Mouse (Mus musculus): Measurements from ENCODE around the gene Pigz. TPM values are rescaled to one million over a fixed set of nuclear protein-coding genes. Genes with fewer than 3 reads are reported as not detected.
A peak's percentile ranks its signal among the peaks of the same experiment; 100 is the strongest.

Gene Pigz
- polyA plus RNA-seq, 1 experiment from 2014 or later, result 1.1 TPM

DNA sequence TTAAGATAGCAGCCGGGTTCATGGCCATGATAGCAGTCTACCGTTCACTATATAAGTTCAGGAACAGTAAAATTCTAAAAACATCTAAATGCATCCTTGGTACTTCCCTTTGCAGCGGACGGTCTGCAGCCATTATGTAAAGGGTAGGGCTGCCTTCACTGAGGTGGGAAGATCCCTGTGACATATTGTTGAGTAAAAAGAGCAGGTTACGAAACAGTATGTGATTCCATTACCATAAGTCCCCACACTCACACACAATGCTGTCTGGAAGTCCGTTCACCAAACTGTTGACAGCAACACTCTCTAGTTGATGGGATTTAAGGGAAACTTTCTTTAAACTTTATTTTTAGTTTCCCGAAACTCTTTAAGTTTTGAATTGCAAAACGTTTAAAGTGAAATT lies 30.4 kb upstream of the Pigz start:
- peaks cover 4% of the 10 kb centered on the region; the same call in 1 of the 2 replicates for H3K9me3 ChIP-seq (ENCODE audit: control insufficient read depth, low read length)
- H3K9ac ChIP-seq (ENCODE audit: low read length), result no peak overlapping the region
- H3K36me3 ChIP-seq (ENCODE audit: control insufficient read depth, insufficient read depth, low read length), result no peaks in the 10 kb centered on the region
- WGBS, result 88% methylated on average over 8 of the region's 8 CpGs
- H3K4me3 ChIP-seq (ENCODE audit: low read depth, low read length), result no peak overlapping the region
- DNase-seq (ENCODE audit: low spot score), result no peak
- no peak overlapping the region for H3K4me2 ChIP-seq (ENCODE audit: low read depth, low read length, severe bottlenecking)
- ATAC-seq (replicated peaks; ENCODE audit: low FRiP score), result no peak
- H3K27me3 ChIP-seq (ENCODE audit: control insufficient read depth, insufficient read depth, low read length), result 0 out of 2 replicates have a peak, but pooled peaks cover 2% of the 10 kb centered on the region
- H3K4me1 ChIP-seq (replicated peaks; ENCODE audit: control insufficient read depth, insufficient read depth, low read length), result peaks cover 8% of the 10 kb centered on the region; the same call in 1 of the 2 replicates
- no peak overlapping the region for H3K27ac ChIP-seq (ENCODE audit: low read depth, low read length)

- Histone ChIP-seq H3K27ac (ENCODE audit: low read depth, low read length) (no peak overlapping the region), H3K4me1 (replicated peaks; ENCODE audit: control insufficient read depth, insufficient read depth, low read length) (peaks cover 8% of the 10 kb centered on the region; the same call in 1 of the 2 replicates), H3K27me3 (ENCODE audit: control insufficient read depth, insufficient read depth, low read length) (0 out of 2 replicates have a peak, but pooled peaks cover 2% of the 10 kb centered on the region), H3K4me3 (ENCODE audit: low read depth, low read length) (no peak overlapping the region), H3K9ac (ENCODE audit: low read length) (no peak overlapping the region), H3K4me2 (ENCODE audit: low read depth, low read length, severe bottlenecking) (no peak overlapping the region), H3K36me3 (ENCODE audit: control insufficient read depth, insufficient read depth, low read length) (no peaks in the 10 kb centered on the region), H3K9me3 (ENCODE audit: control insufficient read depth, low read length) (no peaks in the 10 kb centered on the region; the same call in 1 of the 2 replicates)
- DNase-seq (ENCODE audit: low spot score) (no peak), ATAC-seq (replicated peaks; ENCODE audit: low FRiP score) (no peak)
- WGBS, result 76% methylated on average over 4 of the region's 4 CpGs
Measured at GRCm38 (mm10) chr16:31905331-31905730, 28.3 kb upstream of the Pigz start.

GRCm38 (mm10) chr16:31905891-31906825 lies 27.5 kb upstream of the Pigz start:
- Histone ChIP-seq H3K9me3 (ENCODE audit: control insufficient read depth, low read length) (no peaks in the 10 kb centered on the region), H3K36me3 (ENCODE audit: control insufficient read depth, insufficient read depth, low read length) (no peaks in the 10 kb centered on the region), H3K27me3 (ENCODE audit: control insufficient read depth, insufficient read depth, low read length) (0 out of 2 replicates have a peak, but pooled peaks cover 2% of the 10 kb centered on the region), H3K27ac (ENCODE audit: low read depth, low read length) (no peak overlapping the region), H3K9ac (ENCODE audit: low read length) (peak overlapping the region; percentile 8; the same call in 1 of the 2 replicates), H3K4me1 (replicated peaks; ENCODE audit: control insufficient read depth, insufficient read depth, low read length) (peaks cover 8% of the 10 kb centered on the region; the same call in 1 of the 2 replicates), H3K4me2 (ENCODE audit: low read depth, low read length, severe bottlenecking) (peak overlapping the region; percentile 32; the same call in 1 of the 2 replicates), H3K4me3 (ENCODE audit: low read depth, low read length) (no peak overlapping the region)
- WGBS, result 39% methylated on average over 18 of the region's 20 CpGs
- DNase-seq (ENCODE audit: low spot score) (no peak), ATAC-seq (replicated peaks; ENCODE audit: low FRiP score) (no peak)

DNA sequence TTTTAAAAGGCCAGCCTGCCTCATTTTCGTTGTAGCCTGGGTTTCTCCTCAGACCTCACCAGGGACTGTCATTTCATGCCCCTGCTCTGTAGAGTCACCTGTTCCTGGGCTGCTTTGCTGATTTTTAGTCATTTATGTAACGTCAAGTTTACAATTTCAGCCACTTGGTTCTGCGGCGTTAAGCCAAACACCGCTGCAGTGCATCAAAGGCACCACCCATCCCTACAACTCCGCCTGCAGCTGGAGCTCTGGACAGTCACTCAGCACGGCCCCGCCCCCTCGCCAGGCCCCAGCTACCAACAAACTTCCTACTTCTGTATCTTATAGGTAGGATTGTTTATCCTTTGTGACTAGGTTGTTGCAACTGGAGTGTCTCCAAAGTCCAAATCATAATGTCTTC lies 26.8 kb upstream of the Pigz start:
- Histone ChIP-seq H3K9me3 (ENCODE audit: control insufficient read depth, low read length) (no peaks in the 10 kb centered on the region), H3K4me1 (replicated peaks; ENCODE audit: control insufficient read depth, insufficient read depth, low read length) (peaks cover 8% of the 10 kb centered on the region; the same call in 1 of the 2 replicates), H3K4me2 (ENCODE audit: low read depth, low read length, severe bottlenecking) (peak overlapping the region; percentile 32; the same call in 1 of the 2 replicates), H3K9ac (ENCODE audit: low read length) (peak overlapping the region; percentile 8; the same call in 1 of the 2 replicates), H3K27ac (ENCODE audit: low read depth, low read length) (no peak overlapping the region), H3K4me3 (ENCODE audit: low read depth, low read length) (no peak overlapping the region), H3K36me3 (ENCODE audit: control insufficient read depth, insufficient read depth, low read length) (no peaks in the 10 kb centered on the region), H3K27me3 (ENCODE audit: control insufficient read depth, insufficient read depth, low read length) (0 out of 2 replicates have a peak, but pooled peaks cover 2% of the 10 kb centered on the region)
- ATAC-seq (replicated peaks; ENCODE audit: low FRiP score) (no peak), DNase-seq (ENCODE audit: low spot score) (no peak)
- WGBS, result 11% methylated on average over 9 of the region's 9 CpGs

DNA sequence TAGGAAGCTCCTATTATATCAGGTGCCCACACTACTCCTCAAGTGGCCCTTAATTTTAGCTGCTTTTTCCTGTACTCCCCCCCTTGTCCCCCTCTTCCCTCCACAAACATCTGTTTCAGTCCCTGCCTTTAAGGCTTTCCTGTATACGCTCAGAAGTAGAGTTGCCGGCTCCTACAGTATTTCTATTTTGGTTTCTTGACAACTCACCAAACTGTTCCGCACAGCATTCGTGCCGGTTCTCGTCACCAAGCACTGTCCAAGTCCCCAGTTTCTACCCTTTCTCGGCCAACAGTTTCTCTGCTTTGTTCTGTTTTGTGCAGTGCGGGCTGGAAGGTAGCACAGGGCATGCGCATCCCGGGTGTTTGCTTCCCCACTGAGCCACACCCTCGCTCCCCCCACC lies 24.7 kb upstream of the Pigz start:
- no peak for ATAC-seq (replicated peaks; ENCODE audit: low FRiP score)
- Histone ChIP-seq H3K4me2 (ENCODE audit: low read depth, low read length, severe bottlenecking) (no peak overlapping the region), H3K36me3 (ENCODE audit: control insufficient read depth, insufficient read depth, low read length) (no peaks in the 10 kb centered on the region), H3K9ac (ENCODE audit: low read length) (no peak overlapping the region), H3K4me1 (replicated peaks; ENCODE audit: control insufficient read depth, insufficient read depth, low read length) (peaks cover 8% of the 10 kb centered on the region; the same call in 1 of the 2 replicates), H3K4me3 (ENCODE audit: low read depth, low read length) (no peak overlapping the region), H3K27ac (ENCODE audit: low read depth, low read length) (no peak overlapping the region), H3K9me3 (ENCODE audit: control insufficient read depth, low read length) (no peaks in the 10 kb centered on the region), H3K27me3 (ENCODE audit: control insufficient read depth, insufficient read depth, low read length) (0 out of 2 replicates have a peak, but pooled peaks cover 2% of the 10 kb centered on the region)
- 67% methylated on average over 11 of the region's 11 CpGs for WGBS
- DNase-seq (ENCODE audit: low spot score), result no peak

GRCm38 (mm10) chr16:31910281-31910847 lies 23.3 kb upstream of the Pigz start:
- no peak overlapping the region for H3K4me2 ChIP-seq (ENCODE audit: low read depth, low read length, severe bottlenecking)
- H3K27me3 ChIP-seq (ENCODE audit: control insufficient read depth, insufficient read depth, low read length), result 0 out of 2 replicates have a peak, but pooled peaks cover 2% of the 10 kb centered on the region
- 78% methylated on average over 10 of the region's 10 CpGs for WGBS
- ATAC-seq (replicated peaks; ENCODE audit: low FRiP score), result no peak
- no peaks in the 10 kb centered on the region for H3K9me3 ChIP-seq (ENCODE audit: control insufficient read depth, low read length)
- peaks cover 8% of the 10 kb centered on the region; the same call in 1 of the 2 replicates for H3K4me1 ChIP-seq (replicated peaks; ENCODE audit: control insufficient read depth, insufficient read depth, low read length)
- H3K9ac ChIP-seq (ENCODE audit: low read length), result no peak overlapping the region
- no peak overlapping the region for H3K27ac ChIP-seq (ENCODE audit: low read depth, low read length)
- no peak overlapping the region for H3K4me3 ChIP-seq (ENCODE audit: low read depth, low read length)
- no peak for DNase-seq (ENCODE audit: low spot score)
- H3K36me3 ChIP-seq (ENCODE audit: control insufficient read depth, insufficient read depth, low read length), result no peaks in the 10 kb centered on the region

GRCm38 (mm10) chr16:31917776-31918175 lies 15.9 kb upstream of the Pigz start:
- no peaks in the 10 kb centered on the region for H3K9me3 ChIP-seq (ENCODE audit: control insufficient read depth, low read length)
- no peak overlapping the region for H3K4me3 ChIP-seq (ENCODE audit: low read depth, low read length)
- WGBS, result 83% methylated on average over 11 of the region's 11 CpGs
- H3K4me1 ChIP-seq (replicated peaks; ENCODE audit: control insufficient read depth, insufficient read depth, low read length), result 0 out of 2 replicates have a peak, but pooled peaks cover 1% of the 10 kb centered on the region
- no peak for DNase-seq (ENCODE audit: low spot score)
- no peak overlapping the region for H3K4me2 ChIP-seq (ENCODE audit: low read depth, low read length, severe bottlenecking)
- no peaks in the 10 kb centered on the region for H3K36me3 ChIP-seq (ENCODE audit: control insufficient read depth, insufficient read depth, low read length)
- H3K27ac ChIP-seq (ENCODE audit: low read depth, low read length), result no peak overlapping the region
- ATAC-seq (replicated peaks; ENCODE audit: low FRiP score), result no peak
- H3K9ac ChIP-seq (ENCODE audit: low read length), result no peak overlapping the region
- no peaks in the 10 kb centered on the region for H3K27me3 ChIP-seq (ENCODE audit: control insufficient read depth, insufficient read depth, low read length)

- H3K4me2 ChIP-seq (ENCODE audit: low read depth, low read length, severe bottlenecking), result peak overlapping the region; percentile 26; the same call in 1 of the 2 replicates
- DNase-seq (ENCODE audit: low spot score) (peak; percentile 86), ATAC-seq (replicated peaks; ENCODE audit: low FRiP score) (no peak)
- no peaks in the 10 kb centered on the region for H3K27me3 ChIP-seq (ENCODE audit: control insufficient read depth, insufficient read depth, low read length)
- no peak overlapping the region for H3K4me3 ChIP-seq (ENCODE audit: low read depth, low read length)
- H3K9ac ChIP-seq (ENCODE audit: low read length), result 0 out of 2 replicates have a peak overlapping the region, but pooled peaks have one; percentile 7
- 6% methylated on average over 14 of the region's 14 CpGs for WGBS
- H3K4me1 ChIP-seq (replicated peaks; ENCODE audit: control insufficient read depth, insufficient read depth, low read length), result 0 out of 2 replicates have a peak, but pooled peaks cover 1% of the 10 kb centered on the region
- H3K36me3 ChIP-seq (ENCODE audit: control insufficient read depth, insufficient read depth, low read length), result no peaks in the 10 kb centered on the region
- H3K27ac ChIP-seq (ENCODE audit: low read depth, low read length), result no peak overlapping the region
- H3K9me3 ChIP-seq (ENCODE audit: control insufficient read depth, low read length), result no peaks in the 10 kb centered on the region
Measured at GRCm38 (mm10) chr16:31918248-31918724, 15.4 kb upstream of the Pigz start.

Data from forebrain, embryonic 11.5 days (tissue).